Mouse (Mus musculus) MEL (cell line): ENCODE data around the gene Sh3rf3. TPM values are rescaled to one million over a fixed set of nuclear protein-coding genes. Genes with fewer than 3 reads are reported as not detected.

Source experiments
- DNase-seq: peaks from one replicate; pipeline ENCODE4 v3.0.0; 2011; ENCODE audit warnings: low read depth, low spot score
- H3K27ac ChIP-seq: 2 replicates; pipeline ENCODE4 v1.5.1; 2012; ENCODE audit warnings: low read depth, mild to moderate bottlenecking, control low read depth, low read length, moderate library complexity; ENCODE audit not compliant: control insufficient read depth
- H3K27me3 ChIP-seq, 2 experiments: fragments of 150-350 bp in 1 of 2; sonication (generic) in 1 of 2; 2 replicates each; pipeline ENCODE4 v1.6.1; 2012; ENCODE audit warnings: low read length in 2 of 2, mild to moderate bottlenecking in 2 of 2, improper control_type of control experiment in 1 of 2, moderate library complexity in 1 of 2; ENCODE audit not compliant: insufficient read depth in 2 of 2, control insufficient read depth in 1 of 2
- H3K36me3 ChIP-seq, 2 experiments: 2 replicates each; pipeline ENCODE4 v1.6.1; 2012 to 2014; ENCODE audit warnings: low read length in 2 of 2, improper control_type of control experiment in 1 of 2, inconsistent platforms in 1 of 2, mild to moderate bottlenecking in 1 of 2; ENCODE audit not compliant: insufficient read depth in 2 of 2, control insufficient read depth in 1 of 2
- H3K4me1 ChIP-seq, 2 experiments: fragments of 150-350 bp in 1 of 2; sonication (generic) in 1 of 2; 2 replicates each; pipeline ENCODE4 v1.6.1; 2012; ENCODE audit warnings: low read length in 2 of 2, improper control_type of control experiment in 1 of 2, mild to moderate bottlenecking in 1 of 2; ENCODE audit not compliant: insufficient read depth in 2 of 2, control insufficient read depth in 1 of 2
- H3K4me3 ChIP-seq, 2 experiments: fragments of 150-350 bp in 1 of 2; sonication (generic) in 1 of 2; 2 replicates each; pipeline ENCODE4 v1.5.1; 2012; ENCODE audit warnings: low read depth in 2 of 2, low read length in 2 of 2, mild to moderate bottlenecking in 2 of 2, moderate library complexity in 2 of 2, control low read depth in 1 of 2, improper control_type of control experiment in 1 of 2; ENCODE audit not compliant: control insufficient read depth in 1 of 2, insufficient read depth in 1 of 2
- H3K79me2 ChIP-seq: 2 replicates; pipeline ENCODE4 v1.6.1; 2012; ENCODE audit warnings: mild to moderate bottlenecking, low read length, moderate library complexity; ENCODE audit not compliant: control insufficient read depth, poor library complexity, insufficient read depth
- H3K9ac ChIP-seq: 2 replicates; pipeline ENCODE4 v1.6.1; 2012; ENCODE audit warnings: low read depth, mild to moderate bottlenecking, control low read depth, low read length, moderate library complexity; ENCODE audit not compliant: control insufficient read depth, poor library complexity, severe bottlenecking
- H3K9me3 ChIP-seq: fragments of 150-350 bp; sonication (generic); replicated peaks from 2 replicates; pipeline ENCODE4 v1.6.1; 2012; ENCODE audit warnings: mild to moderate bottlenecking, low read length, improper control_type of control experiment, moderate library complexity; ENCODE audit not compliant: insufficient read depth
- BHLHE40 ChIP-seq: IDR thresholded peaks from 2 replicates; pipeline ENCODE4 v1.6.1; 2012; ENCODE audit warnings: low read depth, mild to moderate bottlenecking, inconsistent platforms, low read length, improper control_type of control experiment, borderline replicate concordance
- CHD1 ChIP-seq: IDR thresholded peaks from 2 replicates; pipeline ENCODE4 v1.6.1; 2012; ENCODE audit warnings: low read depth, mild to moderate bottlenecking, inconsistent platforms, low read length, improper control_type of control experiment
- CHD2 ChIP-seq: IDR thresholded peaks from 2 replicates; pipeline ENCODE4 v1.6.1; 2011; ENCODE audit warnings: low read length, improper control_type of control experiment
- EP300 ChIP-seq, 2 experiments: IDR thresholded peaks; 2 replicates each; pipeline ENCODE4 v1.6.1; 2011; ENCODE audit warnings: improper control_type of control experiment in 2 of 2, low read length in 2 of 2, low read depth in 1 of 2, mild to moderate bottlenecking in 1 of 2
- GATA1 ChIP-seq: IDR thresholded peaks from 2 replicates; pipeline ENCODE4 v1.6.1; 2011; ENCODE audit warnings: low read depth, low read length, improper control_type of control experiment
- HCFC1 ChIP-seq: IDR thresholded peaks from 2 replicates; pipeline ENCODE4 v1.6.1; 2012; ENCODE audit warnings: low read depth, mild to moderate bottlenecking, inconsistent platforms, low read length, improper control_type of control experiment, moderate library complexity
- JUND ChIP-seq: IDR thresholded peaks from 2 replicates; pipeline ENCODE4 v1.6.1; 2011; ENCODE audit warnings: low read depth, mild to moderate bottlenecking, improper control_type of control experiment, low read length
- KAT2A ChIP-seq: conservative IDR thresholded peaks from 2 replicates; pipeline ENCODE4 v1.6.1; 2012; ENCODE audit warnings: low read depth, low read length, improper control_type of control experiment, inconsistent platforms
- MAFK ChIP-seq: IDR thresholded peaks from 2 replicates; pipeline ENCODE4 v1.6.1; 2011; ENCODE audit warnings: low read depth, mild to moderate bottlenecking, low read length, improper control_type of control experiment, borderline replicate concordance
- MAX ChIP-seq: IDR thresholded peaks from 2 replicates; pipeline ENCODE4 v1.6.1; 2011; ENCODE audit warnings: low read length, improper control_type of control experiment
- MYB ChIP-seq: IDR thresholded peaks from 2 replicates; pipeline ENCODE4 v1.6.1; 2011; ENCODE audit warnings: mild to moderate bottlenecking, low read depth, low read length, improper control_type of control experiment
- NELFE ChIP-seq: IDR thresholded peaks from 2 replicates; pipeline ENCODE4 v1.6.1; 2011; ENCODE audit warnings: low read depth, low read length, improper control_type of control experiment
- NRF1 ChIP-seq: IDR thresholded peaks from 2 replicates; pipeline ENCODE4 v1.6.1; 2014; ENCODE audit warnings: low read depth, mild to moderate bottlenecking, inconsistent platforms, low read length, improper control_type of control experiment, moderate library complexity; ENCODE audit not compliant: poor library complexity, insufficient read depth, severe bottlenecking
- POLR2AphosphoS2 ChIP-seq: IDR thresholded peaks from 2 replicates; pipeline ENCODE4 v1.6.1; 2011; ENCODE audit warnings: low read length, improper control_type of control experiment
- POLR2AphosphoS5 ChIP-seq: IDR thresholded peaks from 2 replicates; pipeline ENCODE4 v1.6.1; 2012; ENCODE audit warnings: low read depth, borderline replicate concordance, mild to moderate bottlenecking, inconsistent platforms, low read length, moderate library complexity, mixed read lengths
- SIN3A ChIP-seq: IDR thresholded peaks from 2 replicates; pipeline ENCODE4 v1.6.1; 2012; ENCODE audit warnings: low read length, improper control_type of control experiment, inconsistent platforms
- SMC3 ChIP-seq: IDR thresholded peaks from 2 replicates; pipeline ENCODE4 v1.6.1; 2011; ENCODE audit warnings: low read depth, low read length, improper control_type of control experiment
- TCF12 ChIP-seq: IDR thresholded peaks from 2 replicates; pipeline ENCODE4 v1.6.1; 2014; ENCODE audit warnings: low read depth, mild to moderate bottlenecking, inconsistent platforms, low read length, improper control_type of control experiment, moderate library complexity
- UBTF ChIP-seq: IDR thresholded peaks from 2 replicates; pipeline ENCODE4 v1.6.1; 2012; ENCODE audit warnings: low read depth, mild to moderate bottlenecking, inconsistent platforms, low read length, improper control_type of control experiment, moderate library complexity, borderline replicate concordance; ENCODE audit not compliant: insufficient read depth
- USF1 ChIP-seq: IDR thresholded peaks from 2 replicates; pipeline ENCODE4 v1.6.1; 2014; ENCODE audit warnings: low read depth, mild to moderate bottlenecking, inconsistent platforms, low read length, improper control_type of control experiment, moderate library complexity
- ZC3H11A ChIP-seq: IDR thresholded peaks from 2 replicates; pipeline ENCODE4 v1.6.1; 2012; ENCODE audit warnings: low read depth, mild to moderate bottlenecking, inconsistent platforms, low read length, improper control_type of control experiment
- ZMIZ1 ChIP-seq: IDR thresholded peaks from 2 replicates; pipeline ENCODE4 v1.6.1; 2012; ENCODE audit warnings: low read depth, mild to moderate bottlenecking, inconsistent platforms, low read length, improper control_type of control experiment, moderate library complexity
- ZNF384 ChIP-seq: IDR thresholded peaks from 2 replicates; pipeline ENCODE4 v1.6.1; 2012; ENCODE audit warnings: low read depth, mild to moderate bottlenecking, inconsistent platforms, low read length, improper control_type of control experiment
- polyA plus RNA-seq, 2 experiments: library from polyadenylated mRNA; stranded (reverse) in 1 of 2; unstranded in 1 of 2; fragments of >175 nt in 1 of 2; fragments of >200 nt in 1 of 2; gene quantifications; 2 replicates each; pipeline versions ENCODE4 v1.2.1 to v1.2.4; 2012; ENCODE audit warnings: low replicate concordance in 2 of 2, low read depth in 1 of 2; ENCODE audit not compliant: insufficient read length in 2 of 2, insufficient read depth in 1 of 2, missing spikeins in 1 of 2
- total RNA-seq: library from RNA; depleted of rRNA; stranded (reverse); fragments of 300-350 nt; gene quantifications from 2 replicates; pipeline ENCODE4 v1.2.3, GENCODE M21; 2012

Sh3rf3 gene
- total and polyA plus RNA-seq, 3 experiments, result not detected

DNA sequence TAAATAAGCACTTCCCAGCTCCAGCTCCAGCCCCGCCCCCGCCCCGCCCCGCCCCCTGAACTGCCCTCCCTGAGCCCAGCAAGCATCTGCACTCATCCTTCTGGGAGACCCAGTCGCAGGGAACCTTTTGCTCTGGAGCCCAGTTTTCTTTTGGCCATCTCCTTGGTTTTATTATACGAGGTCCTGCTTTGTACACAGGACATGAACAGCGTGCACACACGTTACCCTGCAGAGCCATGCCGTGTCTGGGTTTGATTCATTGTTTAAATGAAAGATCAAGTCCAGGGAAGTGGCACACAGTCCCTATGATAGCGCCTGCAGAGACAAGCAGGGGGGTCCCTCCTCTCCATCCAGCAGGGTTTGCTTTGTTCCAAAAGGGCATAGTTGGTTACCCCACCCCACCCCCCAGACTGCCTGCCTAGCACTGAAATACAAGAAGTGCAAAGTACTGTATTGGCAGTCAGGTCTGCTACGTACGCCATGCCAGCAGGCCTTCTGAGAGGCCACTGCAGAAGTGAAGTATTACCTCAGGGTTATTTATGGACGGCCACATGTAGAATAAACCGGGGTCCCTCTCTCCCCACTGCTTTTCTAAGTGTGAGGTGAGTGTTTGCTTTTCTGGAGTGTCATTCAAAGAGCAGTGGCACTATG, 41.5 kb downstream of the Sh3rf3 start:
- no peak overlapping the region for H3K4me3 ChIP-seq
- H3K27me3 ChIP-seq, result no peaks in the 10 kb centered on the region
- no peak overlapping the region for H3K9ac ChIP-seq
- H3K27ac ChIP-seq, result no peak overlapping the region
- H3K36me3 ChIP-seq, result no peaks in the 10 kb centered on the region
- no peaks in the 10 kb centered on the region for H3K79me2 ChIP-seq
- DNase-seq, result no peak
- no peaks in the 10 kb centered on the region for H3K4me1 ChIP-seq
- H3K9me3 ChIP-seq, result no peaks in the 10 kb centered on the region
- no peak for TF ChIP-seq POLR2AphosphoS5
- TF ChIP-seq EP300 (IDR thresholded peaks at IDR 0.05; ENCODE audit: low read depth in 1 of 2, low read length in 2 of 2), result no peak
- TF ChIP-seq ZMIZ1, result no peak
- no peak for TF ChIP-seq MAFK
- TF ChIP-seq NRF1, result no peak
- no peak for TF ChIP-seq USF1
- TF ChIP-seq MYB, result no peak
- TF ChIP-seq HCFC1, result no peak
- no peak for TF ChIP-seq ZNF384
- no peak for TF ChIP-seq UBTF
- no peak for TF ChIP-seq JUND
- TF ChIP-seq MAX, result no peak
- no peak for TF ChIP-seq TCF12
- no peak for TF ChIP-seq BHLHE40
- no peak for TF ChIP-seq CHD1

DNA sequence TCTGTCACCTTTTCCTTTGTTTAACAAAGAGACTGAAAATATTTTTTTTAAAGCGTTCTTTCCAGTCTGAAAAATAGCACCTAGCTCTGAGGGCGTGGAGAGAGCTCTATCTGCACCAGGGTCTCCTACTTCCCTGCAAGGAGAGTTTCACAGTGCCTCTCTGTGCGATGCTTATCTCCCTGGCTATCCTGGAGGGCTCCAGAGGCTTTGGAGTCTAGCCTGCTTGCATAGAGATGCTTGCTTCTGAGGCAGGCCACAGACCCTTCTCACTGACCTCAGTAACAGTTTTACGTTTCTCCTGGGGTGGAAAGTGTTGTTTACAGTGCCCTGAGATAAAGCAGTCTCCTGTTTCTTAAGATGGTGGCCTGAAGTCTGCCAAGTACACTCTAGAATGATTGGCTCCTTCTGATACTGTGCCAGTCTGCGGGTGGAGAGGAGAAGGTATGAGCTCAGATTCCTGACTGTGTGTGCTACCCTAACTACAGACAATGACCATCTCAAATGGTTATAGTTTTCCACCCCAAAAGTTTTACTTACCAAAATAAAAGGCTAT, 42.1 kb downstream of the Sh3rf3 start:
- H3K79me2 ChIP-seq, result no peaks in the 10 kb centered on the region
- no peaks in the 10 kb centered on the region for H3K9me3 ChIP-seq
- H3K27me3 ChIP-seq, result no peaks in the 10 kb centered on the region
- H3K36me3 ChIP-seq, result no peaks in the 10 kb centered on the region
- TF ChIP-seq GATA1 (no peak), KAT2A (no peak), NELFE (no peak), CHD2 (no peak), SIN3A (no peak), EP300 (IDR thresholded peaks at IDR 0.05; ENCODE audit: low read depth in 1 of 2, low read length in 2 of 2) (no peak), POLR2AphosphoS2 (no peak), SMC3 (no peak), MAX (no peak), JUND (no peak), ZC3H11A (no peak), BHLHE40 (no peak)
- TF ChIP-seq, all 39 proteins: peak for 0
- H3K4me3 ChIP-seq, result no peak overlapping the region
- H3K9ac ChIP-seq, result no peak overlapping the region
- DNase-seq, result no peak
- no peaks in the 10 kb centered on the region for H3K4me1 ChIP-seq
- no peak overlapping the region for H3K27ac ChIP-seq
